Mouse (Mus musculus): Measurements from ENCODE around the gene Dhdds.
"Not testable (repeated sequence)": the region's sequence is repeated elsewhere in the genome, so short reads cannot be mapped to it uniquely, and the experiment has no call there.

The Dhdds gene

DNA sequence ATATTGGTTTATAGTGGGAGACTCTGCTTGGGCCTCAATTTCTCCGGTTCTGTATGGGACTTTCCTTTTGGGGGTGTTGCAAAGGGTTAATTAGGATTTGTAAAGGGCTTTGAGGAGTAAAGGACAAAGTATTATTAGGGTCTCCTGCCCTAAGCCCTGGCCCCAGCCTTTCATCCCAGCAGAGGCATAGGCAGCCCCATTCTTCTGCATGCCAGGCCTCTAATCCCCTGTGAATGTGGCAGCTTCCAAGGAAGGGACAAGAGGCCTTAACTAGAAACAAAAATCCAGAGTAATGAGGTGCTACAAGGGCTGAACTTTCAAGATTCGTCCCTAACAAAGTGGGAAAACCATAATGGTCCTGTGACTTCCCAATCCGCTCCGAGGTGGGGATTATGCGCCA is 2.2 kb upstream of the Dhdds start:
- no peak for DNase-seq

DNA sequence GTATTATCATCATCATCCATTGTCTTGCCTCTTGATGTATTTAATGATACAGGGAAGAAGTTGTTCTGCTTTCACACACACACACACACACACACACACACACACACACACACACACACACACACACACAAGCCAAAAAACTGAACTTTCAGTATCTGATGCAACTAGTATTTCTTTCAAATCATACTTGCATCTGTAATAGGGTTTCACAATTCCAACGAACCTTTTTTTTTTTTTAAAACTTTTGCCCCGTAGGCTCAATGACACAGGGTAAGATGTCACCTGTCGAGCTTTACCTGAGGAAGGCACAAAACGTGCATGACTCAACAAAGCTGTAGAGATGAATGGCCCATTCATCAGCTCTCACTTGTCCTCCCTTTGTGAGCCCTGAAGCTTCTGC is 1.5 kb upstream of the Dhdds start:
- DNase-seq = no peak

DNA sequence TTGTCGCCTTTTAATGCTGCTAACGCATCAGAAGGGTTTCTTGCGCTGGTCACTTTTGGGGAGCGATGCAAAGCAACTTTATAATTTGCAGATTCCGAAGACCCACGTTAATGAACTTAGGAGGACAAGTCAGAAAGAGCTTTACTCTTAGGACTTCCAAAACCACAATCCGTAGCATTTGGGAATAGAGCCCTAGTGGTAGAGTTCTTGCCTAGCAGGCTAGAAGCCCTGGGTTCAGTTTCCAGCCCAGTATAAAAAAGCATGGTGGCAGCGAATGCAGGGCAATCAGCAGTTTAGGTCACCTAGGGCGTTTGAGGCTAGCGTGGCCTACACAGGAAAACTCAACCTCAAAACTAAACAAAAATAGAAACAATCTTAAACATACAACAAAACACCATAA is 992 bp upstream of the Dhdds start:
- DNase-seq = no peak

DNA sequence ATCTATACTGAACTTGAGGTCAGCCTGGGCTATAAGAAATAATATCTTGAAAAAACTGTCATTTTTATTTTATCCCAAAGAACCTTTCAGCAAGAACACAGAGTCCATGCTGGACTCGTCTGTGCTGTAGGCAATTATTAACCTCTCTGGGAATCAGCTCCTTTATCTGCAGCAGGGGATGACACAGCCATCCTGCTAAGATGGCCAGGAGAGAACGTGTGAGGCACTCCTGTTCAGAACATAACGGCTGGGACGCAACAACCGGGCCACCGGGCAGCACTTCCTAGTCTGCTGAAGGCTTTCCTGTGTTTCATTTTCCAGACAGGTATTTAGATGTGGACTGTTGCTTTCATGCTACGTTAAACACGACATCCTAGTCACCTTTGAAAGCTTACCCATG is 6.0 kb downstream of the Dhdds start:
- DNase-seq = no peak

DNA sequence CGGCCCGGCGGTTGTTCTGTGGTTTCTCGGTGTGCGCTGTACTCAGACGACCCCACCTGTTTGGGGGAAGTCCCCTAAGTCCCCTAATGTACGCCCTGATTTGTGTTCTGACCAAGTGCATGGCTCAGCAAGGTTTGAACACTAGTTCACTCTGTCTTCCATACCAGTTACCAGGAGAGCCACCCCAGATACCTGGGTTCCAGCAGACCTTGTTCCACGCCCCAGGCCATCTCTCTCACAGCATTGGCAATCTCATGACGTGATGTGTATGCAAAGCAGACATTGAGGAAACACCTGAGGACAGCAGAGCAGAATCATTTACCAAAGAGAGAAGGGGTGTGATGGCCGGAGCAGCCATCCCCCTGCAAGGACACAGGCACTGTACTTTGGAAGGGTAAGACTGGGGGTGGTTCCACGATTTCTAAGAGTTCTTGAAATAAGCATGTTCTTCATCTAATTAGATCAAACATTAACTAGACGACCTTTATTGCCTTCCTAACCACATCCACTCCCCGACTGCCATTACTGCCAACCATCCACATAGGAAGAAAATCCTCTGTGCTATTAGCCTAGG is 9.5 kb downstream of the Dhdds start:
- DNase-seq = no peak

DNA sequence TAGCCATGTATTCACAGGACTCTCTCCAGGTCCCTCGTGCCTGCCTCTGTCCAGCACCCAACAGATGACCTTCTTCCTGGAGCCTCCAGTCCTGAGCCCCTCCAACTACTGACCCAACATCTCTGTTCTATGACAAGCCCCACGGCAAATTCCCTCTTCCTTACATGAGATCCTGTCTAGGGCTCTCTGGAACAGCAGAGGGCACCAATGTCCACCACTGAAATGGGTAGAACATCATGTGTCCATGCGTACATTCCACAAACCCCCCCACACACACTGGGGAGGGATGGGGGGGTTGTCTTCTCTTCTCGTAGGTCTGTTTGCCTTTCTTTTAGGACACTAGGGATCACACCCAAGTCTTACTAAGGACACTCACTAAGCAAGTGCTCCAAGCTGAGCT is 10.7 kb downstream of the Dhdds start:
- DNase-seq = peak in 1 of 2 experiments; percentile 21

DNA sequence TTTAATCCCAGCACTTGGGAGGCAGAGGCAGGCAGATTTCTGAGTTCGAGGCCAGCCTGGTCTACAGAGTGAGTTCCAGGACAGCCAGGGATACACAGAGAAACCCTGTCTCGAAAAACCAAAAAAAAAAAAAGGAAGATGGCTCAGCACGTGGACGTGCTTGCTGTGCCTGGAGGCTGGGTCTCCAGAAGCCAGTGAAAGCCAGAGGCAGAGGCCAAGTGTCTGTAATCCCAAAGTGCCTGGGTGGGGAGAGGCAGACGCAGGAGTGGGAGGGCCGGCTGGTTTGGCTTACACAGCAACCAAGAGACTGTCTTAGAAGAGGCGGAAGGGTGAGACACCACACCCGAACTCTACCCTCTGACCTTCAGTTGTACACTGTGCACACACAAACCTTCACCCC is 12.4 kb downstream of the Dhdds start:
- DNase-seq = not testable (repeated sequence)

DNA sequence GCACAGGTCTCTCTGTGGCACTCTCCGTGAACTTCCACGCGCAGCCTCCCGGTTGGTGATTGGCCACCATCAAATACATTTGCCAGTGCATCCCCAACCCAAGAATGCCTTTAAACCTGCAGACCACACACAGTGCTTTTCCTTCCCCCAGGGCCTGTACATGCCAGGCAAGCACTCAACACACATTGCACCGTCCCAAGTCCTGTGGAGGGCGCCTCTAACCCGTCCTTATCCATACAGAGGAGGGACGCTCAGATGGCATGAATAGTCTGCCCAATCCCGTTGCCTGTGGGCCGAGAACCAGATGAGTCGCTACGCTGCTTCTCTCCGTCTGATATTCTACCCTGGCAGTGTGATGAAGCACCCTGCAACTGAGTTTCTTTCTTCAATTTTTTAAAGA is 17.8 kb downstream of the Dhdds start:
- no peak for DNase-seq

DNA sequence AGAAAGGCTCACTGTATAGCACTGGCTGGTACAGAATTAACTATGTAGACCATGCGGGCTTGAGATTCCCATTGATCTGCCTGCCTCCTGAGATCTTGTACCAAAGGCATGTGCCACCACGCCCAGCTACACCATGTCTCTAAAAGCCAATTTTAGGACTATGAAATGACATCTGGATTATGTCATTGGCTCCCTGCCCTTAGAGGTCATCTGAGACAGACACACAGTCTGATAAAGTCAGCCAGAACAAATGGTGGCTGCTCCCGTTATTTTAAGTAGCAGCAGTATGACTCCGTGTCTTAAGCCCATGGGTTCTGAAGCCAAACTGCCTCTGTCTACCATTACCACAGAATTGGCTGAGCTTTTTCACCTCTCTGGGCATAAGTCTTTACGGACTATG is 20.2 kb downstream of the Dhdds start:
- no peak for DNase-seq

DNA sequence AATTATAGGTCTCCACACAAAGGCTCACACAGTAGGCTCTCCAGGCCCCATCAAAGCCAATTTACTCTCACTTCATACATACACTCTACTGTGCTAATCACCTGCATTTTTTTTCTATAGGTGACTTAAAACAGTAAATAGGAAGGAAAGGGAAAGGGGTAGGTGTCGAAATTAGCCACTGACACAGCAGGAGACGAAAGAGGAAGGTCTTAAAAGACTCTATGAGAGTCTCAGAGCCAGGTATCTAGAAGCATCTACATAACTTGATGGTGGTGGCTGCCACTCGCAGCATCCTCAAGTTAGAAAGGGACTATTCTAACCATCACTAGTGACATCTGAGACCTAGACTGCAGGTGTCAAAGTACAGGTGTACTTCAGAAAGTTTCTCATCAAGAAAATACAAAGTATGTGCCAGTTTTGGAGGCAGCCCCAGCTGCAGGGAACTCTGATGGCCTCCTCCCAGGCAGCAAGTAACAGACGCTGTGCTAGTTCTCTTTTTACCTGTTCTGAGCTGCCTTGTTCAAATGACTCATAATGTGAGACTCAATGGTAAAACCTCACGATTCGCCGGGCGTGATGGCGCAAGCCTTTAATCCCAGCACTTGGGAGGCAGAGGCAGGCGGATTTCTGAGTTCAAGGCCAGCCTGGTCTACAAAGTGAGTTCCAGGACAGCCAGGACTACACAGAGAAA is 22.6 kb downstream of the Dhdds start:
- DNase-seq = no peak

DNA sequence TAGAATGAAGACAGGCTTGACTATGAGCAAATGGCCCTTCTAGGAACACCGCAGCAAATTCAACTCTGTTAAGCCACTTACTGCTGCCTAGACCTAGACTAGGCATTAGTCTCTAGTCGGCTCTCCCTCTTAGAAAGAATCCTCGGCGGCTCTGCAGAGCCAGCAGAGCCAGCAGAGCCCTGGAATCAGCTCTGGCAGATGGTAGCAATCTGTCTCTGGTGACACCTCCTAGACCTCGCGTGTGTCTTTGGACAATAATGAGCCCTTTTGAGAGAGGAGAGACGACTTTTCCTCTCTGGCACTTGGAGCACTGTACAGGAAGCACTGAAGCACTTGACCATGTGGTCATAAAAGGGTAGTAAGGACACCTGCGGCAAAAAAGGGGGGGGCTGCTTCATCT is 29.0 kb downstream of the Dhdds start:
- peak; percentile 31 to 40 for DNase-seq

DNA sequence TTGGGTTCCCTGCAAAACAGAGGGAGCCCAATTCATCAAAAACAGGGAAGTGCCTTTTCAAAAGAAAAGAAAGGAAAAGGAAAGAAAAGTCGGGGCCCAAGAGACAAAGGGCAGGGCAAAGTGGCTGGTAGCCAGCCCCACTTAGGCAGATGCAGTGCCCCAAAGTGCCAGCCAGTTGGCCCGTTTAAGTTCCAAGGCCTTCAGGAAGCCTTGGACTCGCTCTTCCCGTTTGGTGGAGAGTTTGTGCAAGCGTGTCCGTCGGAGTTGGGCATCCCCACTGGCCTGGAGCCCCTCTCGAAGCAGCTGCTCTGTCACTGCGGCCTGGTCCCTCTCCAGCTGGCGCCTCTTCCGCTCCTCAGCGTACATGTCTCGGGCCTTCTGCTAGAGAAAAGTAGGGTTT is 29.8 kb downstream of the Dhdds start:
- DNase-seq = peak; percentile 72 to 79

DNA sequence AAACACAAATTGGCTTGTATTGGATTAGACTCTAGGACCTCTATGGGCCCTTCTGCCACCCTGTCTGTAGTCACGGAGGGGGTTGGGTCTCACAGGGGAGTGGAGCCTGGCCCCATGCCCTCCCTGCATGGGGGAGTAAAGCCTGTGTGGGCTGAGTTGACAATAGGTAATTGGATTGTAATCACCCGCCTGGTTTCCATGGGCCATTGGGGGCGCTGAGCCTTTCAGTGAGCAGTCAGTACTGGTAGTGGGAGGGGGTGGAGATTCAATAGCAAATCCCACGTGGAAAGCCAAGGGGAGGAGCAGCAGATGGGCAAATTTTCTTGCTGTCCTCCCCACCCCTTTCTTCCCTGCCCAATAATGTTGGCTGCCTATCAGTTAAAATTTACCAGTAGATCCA is 30.5 kb downstream of the Dhdds start:
- DNase-seq = peak; percentile 37 to 60

DNA sequence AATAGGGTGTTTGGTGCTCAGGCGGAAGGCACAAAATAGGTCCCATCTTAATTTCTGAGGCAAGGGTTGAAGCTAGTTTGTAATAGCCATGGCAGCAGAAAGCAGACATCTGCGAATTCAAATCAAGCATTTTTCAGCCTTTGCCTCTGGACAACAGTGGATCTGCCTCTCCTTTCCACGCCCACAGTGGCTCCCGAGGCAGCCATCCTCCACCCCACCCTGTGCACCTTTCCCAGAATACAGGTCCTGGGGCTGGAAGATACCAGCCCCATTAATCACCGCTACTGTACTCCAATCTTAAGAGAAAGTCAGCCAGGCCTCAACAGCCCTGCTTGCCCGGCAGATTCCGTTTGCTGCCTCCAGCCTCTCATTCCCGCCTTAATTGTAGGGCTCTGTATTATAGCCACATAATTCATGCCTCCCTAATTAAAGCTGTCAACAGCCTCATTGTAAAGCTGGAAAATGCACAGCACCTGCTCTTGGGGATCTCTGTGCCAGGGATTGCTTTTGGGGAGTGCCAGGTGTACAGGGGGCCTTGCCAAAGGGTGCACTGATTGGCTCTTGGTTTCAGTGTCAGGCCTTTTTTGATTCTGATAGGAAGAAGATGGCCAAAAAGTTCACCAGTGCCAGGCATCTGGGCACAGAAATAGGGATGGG is 31.5 kb downstream of the Dhdds start:
- DNase-seq = peak; percentile 33 to 42

DNA sequence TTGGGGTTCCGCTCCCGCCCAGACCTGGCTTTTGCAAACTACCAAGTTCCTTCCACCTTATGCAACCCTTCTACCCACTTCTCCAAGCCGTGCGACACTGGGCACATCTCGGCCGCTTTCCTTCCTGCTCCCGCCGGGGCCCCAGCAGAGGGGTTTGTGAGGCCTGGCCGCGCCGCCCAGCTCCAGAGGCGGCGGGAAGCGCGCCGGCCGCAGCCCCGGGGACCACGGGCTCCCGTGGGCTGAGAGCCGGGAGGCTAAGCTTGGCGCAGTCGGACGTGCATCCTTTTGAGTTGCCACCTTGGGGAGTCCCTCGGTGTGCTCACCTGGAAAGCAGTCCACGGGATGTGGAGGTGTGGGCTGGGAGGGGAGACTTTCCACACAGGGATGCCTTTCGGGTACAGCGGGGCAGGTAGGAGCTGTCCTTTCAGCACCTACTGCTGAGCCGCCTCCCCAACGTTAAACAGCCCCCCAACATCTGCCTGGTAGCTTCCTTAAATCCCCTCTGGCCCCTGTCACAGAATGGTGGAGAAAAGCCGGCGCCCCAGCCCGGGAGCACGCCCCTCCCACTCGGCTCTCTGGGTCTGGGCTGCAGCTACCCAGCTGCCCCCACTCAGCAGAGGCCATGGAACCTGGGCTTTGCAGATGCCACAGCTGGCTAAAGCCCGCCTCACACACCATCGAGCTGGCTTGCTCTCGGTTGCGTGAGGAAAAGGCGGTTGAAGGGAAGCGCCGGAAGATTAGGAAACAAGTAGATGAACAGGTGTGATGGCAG is 32.4 kb downstream of the Dhdds start, which contains the start of gene Hmgn2:
Hmgn2 (minus strand) TSS at position 501 of the 772 bp plus-strand sequence.
- DNase-seq = peak; percentile 59 to 60

DNA sequence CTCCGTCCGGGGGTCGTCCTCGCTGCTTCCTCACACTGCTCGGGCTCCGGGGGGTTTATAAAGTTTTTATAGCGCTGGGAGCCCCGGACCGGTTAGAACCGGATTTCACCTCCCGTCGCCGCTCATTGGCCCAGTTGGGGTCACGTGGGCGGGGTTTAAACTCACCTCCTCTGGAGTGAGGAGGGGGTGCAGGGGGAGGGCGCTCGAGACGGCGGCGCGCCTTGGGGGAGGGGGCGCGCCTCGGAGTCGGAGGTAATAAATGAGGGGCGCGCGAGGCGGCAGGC is 32.9 kb downstream of the Dhdds start:
- peak; percentile 95 to 98 for DNase-seq

DNA sequence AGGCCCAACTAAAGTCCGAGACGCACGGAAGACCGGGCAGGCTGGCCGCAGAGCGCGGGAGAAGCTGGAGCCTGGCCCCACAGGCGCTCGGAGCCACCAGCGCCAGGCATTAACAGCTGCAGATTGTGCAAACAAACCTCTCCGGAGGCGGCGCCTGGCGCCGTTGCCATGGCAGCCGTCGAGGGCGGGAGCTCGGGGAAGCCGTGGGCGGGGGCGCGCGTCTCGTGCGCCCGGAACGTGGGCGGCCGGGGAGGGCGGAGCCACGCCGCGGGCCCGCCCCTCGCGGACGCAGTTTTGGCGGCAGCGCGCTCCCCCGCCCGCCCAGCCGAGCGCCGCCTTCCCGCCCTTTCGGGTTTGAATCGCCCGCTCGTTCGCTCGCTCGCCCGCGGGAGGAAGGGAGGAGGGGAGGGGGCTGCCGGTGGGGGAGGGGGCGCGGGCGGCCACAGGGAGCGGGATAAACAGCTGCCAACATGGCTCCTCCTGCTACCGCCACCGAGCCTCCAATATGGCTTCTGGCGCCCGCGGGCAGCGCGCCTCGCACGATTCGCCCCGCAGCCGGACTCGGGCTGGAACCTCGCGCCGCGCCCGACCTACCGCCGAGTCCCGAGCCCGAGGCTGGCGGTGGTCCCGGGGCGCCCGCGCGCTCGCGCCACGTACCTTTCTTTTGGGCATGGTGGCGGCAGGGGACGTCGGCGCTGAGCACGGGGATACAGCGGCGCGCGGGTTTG is 33.4 kb downstream of the Dhdds start:
- DNase-seq = peak; percentile 97 to 98

DNA sequence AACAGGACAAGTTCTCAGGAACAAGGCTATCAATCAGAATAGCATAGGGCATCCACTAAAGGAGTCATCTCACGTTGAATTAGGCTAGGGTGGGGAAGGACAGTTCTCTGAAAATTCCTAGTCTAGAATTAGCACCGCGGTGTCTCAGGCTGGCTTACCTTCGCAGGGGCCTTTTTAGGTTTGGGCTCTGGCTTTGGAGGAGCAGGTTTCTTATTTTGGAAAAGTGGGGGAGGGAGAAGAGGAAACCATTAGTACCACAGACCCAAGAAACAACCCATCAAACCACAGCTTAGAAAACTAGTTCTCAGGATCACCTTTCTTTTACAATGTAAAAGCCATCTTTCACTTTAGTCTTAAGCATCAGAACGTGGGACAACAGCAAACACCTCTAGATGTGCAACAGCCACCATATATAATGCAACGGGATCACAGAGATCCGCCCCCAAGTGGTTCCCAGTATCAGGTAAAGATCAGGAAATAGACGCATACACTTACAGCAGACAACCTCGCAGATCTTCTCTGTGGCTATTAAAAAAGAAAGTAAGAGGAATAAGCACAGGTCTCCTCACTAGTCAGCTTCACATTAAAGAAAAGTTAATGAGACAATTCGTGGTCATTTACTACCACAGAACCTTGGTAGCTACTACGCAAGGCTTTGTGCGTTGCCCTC is 34.3 kb downstream of the Dhdds start:
- no peak for DNase-seq

DNA sequence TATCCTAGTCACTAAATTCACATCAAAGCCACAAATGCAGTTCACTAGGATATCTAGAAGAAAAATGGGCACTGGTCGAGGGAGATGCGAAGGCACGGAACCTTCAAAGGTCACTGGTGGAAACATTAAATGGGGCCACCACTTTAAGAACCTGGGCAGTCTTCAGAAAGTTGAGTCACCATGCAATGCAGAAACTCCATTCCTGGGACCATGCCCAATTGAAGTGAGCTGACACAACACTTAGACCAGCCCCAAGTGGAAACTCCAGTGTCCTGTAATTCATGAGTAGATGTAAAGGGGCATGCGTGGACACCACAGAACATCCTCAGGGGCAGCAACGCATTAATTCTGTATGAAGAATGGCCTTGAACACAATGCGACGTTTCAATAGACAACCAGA is 38.2 kb downstream of the Dhdds start:
- DNase-seq = no peak

DNA sequence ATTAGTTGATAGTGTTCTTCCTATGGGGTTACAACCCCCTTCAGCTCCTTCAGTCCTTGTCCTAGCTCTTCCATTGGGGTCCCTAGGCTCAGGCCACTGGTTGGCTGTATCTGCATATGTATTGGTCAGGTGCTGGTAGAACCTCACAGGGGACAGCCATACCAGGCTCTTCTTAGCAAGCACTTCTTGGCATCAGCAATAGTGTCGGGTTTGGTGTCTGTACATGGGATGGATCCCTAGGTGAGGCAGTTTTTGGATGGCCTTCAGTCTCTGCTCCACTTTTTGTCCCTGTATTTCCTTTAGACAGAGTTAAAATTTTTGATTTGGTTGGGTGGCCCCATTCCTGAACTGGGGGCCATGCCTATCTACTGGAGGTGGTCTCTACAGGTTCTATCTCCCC is 41.8 kb downstream of the Dhdds start:
- no peak for DNase-seq

DNA sequence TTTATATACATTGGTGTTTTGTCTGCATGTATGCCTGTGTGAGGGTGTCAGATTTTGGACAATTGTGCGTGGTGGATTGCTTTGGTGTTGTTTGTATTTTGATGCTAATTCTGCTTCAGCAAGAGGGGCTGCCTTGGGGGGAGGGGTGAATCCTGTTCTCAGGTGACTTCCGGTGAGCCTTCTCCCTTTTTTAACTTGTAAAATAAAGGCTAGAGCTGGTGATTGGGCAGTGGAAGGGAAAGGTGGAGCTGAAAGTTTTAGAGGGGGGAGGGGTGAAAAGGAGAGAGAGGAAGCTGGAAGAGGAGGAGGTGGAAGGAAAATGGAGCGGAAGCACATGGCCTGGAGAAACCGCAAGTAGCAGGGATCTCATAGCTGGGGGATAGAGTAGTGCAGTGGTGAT is 44.4 kb downstream of the Dhdds start:
- DNase-seq = no peak

DNA sequence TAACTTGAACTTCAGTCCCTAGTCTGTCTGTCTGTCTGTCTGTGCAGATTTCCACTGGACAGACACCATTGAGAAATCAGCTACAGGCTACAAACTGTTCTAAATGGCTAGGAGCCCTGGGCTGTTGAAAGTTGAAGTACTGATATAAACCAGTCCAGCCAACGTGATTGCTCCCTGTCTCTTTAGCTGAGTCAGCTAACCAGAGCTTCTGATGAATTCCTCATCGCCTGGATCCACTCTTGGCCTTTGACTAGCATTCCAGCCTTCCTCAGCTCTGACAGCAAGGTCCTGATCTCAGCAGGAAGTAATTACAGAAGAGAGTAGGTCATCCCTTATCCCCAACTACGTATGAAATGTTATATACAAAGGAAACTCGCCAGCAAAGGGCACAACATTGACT is 54.0 kb downstream of the Dhdds start:
- no peak for DNase-seq

DNA sequence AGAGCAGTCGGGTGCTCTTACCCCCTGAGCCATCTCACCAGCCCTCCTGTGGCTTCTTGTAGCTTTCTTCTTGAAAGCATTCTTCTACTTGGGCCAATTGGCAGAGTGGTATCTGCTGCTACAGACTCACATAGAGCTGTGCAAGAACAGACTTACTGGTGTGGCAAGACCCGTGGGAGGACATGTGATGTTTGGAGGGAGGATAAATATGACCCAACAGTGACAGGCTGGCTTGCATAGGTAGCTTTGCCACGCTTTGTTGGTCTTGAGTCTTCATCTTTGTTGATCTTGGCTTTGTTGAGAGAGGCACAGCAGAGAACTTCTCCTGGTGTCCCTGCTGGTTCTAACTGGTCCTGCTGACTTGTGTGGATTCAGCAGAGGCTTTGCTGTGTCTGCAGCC is 56.9 kb downstream of the Dhdds start:
- DNase-seq = no peak
